Mouse (Mus musculus): ENCODE measurements around the gene 1810043G02Rik. TPM values are rescaled to one million over a fixed set of nuclear protein-coding genes. Genes with fewer than 3 reads are reported as not detected.
"Not testable (repeated sequence)": the region's sequence is repeated elsewhere in the genome, so short reads cannot be mapped to it uniquely, and the experiment has no call there.

Gene 1810043G02Rik
- 28.1 and 32.2 TPM in 2 replicates for polyA plus RNA-seq (2016; fragmentation: Nextera tagmentation; extraction: Ambion mirVana)

- H3K4me2 ChIP-seq, result peak within 1 kb of the TSS; percentile 77
- no peaks in the 10 kb centered on the region for H3K9me3 ChIP-seq
- H3K9ac ChIP-seq, result peak within 1 kb of the TSS; percentile 79
- 1% methylated on average over 55 of the region's 57 CpGs for WGBS
- H3K27me3 ChIP-seq, result no peaks in the 10 kb centered on the region
- peak within 1 kb of the TSS; percentile 75 for H3K4me3 ChIP-seq (replicated peaks)
- ATAC-seq (ENCODE audit: low FRiP score), result peak; percentile 99
- peaks cover 14% of the 10 kb centered on the region for H3K36me3 ChIP-seq (replicated peaks)
- H3K4me1 ChIP-seq, result peaks cover 8% of the 10 kb centered on the region
- H3K27ac ChIP-seq, result peak within 1 kb of the TSS; percentile 77; the same call in 1 of the 2 replicates
Measured at GRCm38 (mm10) chr10:77978351-77979350, at the start of gene 1810043G02Rik. 1810043G02Rik (plus strand) TSS chr10:77978524.

GRCm38 (mm10) chr10:77939685-77940084, 38.6 kb upstream of the 1810043G02Rik start:
- Histone ChIP-seq H3K4me3 (replicated peaks) (no peak overlapping the region), H3K36me3 (replicated peaks) (no peaks in the 10 kb centered on the region), H3K4me2 (no peak overlapping the region), H3K27me3 (no peaks in the 10 kb centered on the region), H3K4me1 (no peaks in the 10 kb centered on the region), H3K27ac (no peak overlapping the region), H3K9me3 (no peaks in the 10 kb centered on the region), H3K9ac (no peak overlapping the region)
- 69% methylated on average over 2 of the region's 2 CpGs for WGBS
- ATAC-seq (ENCODE audit: low FRiP score), result no peak

DNA sequence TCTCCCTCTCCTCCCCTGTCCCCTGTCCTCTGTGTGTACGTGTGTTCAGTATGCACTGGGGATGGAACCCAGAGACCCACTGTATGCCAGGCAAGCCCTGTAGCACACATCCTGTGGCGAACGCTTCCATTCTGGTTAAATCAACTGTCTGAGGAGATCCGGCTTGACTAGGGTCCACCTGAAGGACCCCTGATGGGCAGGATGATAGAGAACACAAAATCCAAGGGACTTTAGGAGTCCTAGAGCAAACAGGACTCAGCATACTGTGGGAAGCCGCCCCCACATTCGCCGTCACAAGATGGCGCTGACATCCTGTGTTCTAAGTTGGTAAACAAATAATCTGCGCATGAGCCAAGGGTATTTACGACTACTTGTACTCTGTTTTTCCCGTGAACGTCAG, 27.9 kb upstream of the 1810043G02Rik start:
- H3K9me3 ChIP-seq; H3K27me3 ChIP-seq; H3K4me2 ChIP-seq; H3K4me1 ChIP-seq; H3K4me3 ChIP-seq (replicated peaks); ATAC-seq (ENCODE audit: low FRiP score); H3K27ac ChIP-seq; H3K9ac ChIP-seq; H3K36me3 ChIP-seq (replicated peaks): not testable (repeated sequence)
- WGBS, result 93% methylated on average over 10 of the region's 12 CpGs

DNA sequence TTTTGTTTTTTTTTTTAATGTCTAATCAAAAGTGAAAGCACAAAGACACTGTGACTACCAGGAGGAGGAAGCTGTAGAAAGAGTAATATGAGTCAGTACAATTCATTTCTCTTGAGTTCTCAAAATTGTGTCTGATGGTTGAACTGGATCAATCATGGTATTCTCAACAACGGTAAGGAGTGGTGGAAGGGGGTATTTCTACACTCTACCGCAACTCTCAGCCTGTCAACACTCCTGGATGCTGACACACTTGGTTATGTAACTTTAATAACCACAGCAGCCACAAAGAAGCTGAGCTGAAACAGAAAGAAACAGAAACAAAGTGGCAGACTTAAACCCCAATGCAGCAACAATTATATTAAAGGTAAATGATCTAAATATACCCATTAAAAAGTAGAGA, 15.6 kb upstream of the 1810043G02Rik start:
- WGBS, result 89% methylated on average over 2 of the region's 2 CpGs
- no peak for ATAC-seq (ENCODE audit: low FRiP score)
- no peaks in the 10 kb centered on the region for H3K36me3 ChIP-seq (replicated peaks)
- H3K9me3 ChIP-seq, result no peaks in the 10 kb centered on the region
- H3K4me2 ChIP-seq, result no peak overlapping the region
- H3K4me1 ChIP-seq, result no peaks in the 10 kb centered on the region
- H3K9ac ChIP-seq, result no peak overlapping the region
- H3K27me3 ChIP-seq, result peaks cover 2% of the 10 kb centered on the region
- no peak overlapping the region for H3K4me3 ChIP-seq (replicated peaks)
- H3K27ac ChIP-seq, result no peak overlapping the region

- Histone ChIP-seq H3K27ac (no peak overlapping the region), H3K4me1 (peaks cover under 1% of the 10 kb centered on the region; the same call in 1 of the 2 replicates), H3K9ac (no peak overlapping the region), H3K9me3 (no peaks in the 10 kb centered on the region), H3K27me3 (peaks cover 14% of the 10 kb centered on the region), H3K4me3 (replicated peaks) (no peak overlapping the region), H3K36me3 (replicated peaks) (no peaks in the 10 kb centered on the region), H3K4me2 (no peak overlapping the region)
- no peak for ATAC-seq (ENCODE audit: low FRiP score)
- WGBS, result 80% methylated on average over 6 of the region's 6 CpGs
Measured at GRCm38 (mm10) chr10:77963971-77964370, 14.4 kb upstream of the 1810043G02Rik start.

DNA sequence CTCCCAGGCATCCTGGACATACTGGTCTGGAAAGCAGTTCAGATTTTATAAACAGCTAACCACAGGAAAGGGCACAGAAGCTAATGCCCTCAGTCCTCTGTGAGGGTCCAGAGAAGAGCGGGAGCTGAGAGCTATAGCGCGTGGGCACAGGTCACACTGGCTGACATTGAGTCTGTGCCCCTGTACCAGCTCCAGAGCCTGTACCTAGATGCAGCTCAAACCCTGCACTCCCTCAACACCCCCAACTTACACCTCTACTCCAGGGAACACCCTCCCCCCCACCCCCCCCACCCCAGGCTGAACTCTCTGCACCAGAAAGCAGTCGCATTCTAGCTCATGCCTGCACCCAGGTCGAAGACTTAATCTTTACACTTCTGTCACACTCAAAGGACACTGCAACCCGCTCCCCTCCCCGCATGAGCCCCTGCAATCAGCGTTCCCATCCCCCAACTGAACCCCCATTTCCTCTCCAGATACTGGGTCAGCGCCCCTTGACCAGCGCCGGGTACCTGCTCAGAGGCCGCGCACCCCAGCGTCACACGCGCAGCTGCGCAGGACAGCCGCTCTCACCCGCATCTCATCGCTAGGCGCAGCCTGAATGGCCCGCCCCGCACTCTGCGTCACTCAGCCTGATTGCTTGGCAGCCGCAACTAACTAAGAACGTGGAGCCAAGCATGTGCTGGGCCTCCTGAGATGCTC, 8.9 kb upstream of the 1810043G02Rik start:
- Histone ChIP-seq H3K4me1 (peaks cover 12% of the 10 kb centered on the region), H3K9me3 (no peaks in the 10 kb centered on the region), H3K36me3 (replicated peaks) (no peaks in the 10 kb centered on the region), H3K4me2 (peak overlapping the region; percentile 66), H3K27ac (no peak overlapping the region), H3K27me3 (peaks cover 30% of the 10 kb centered on the region), H3K4me3 (replicated peaks) (peak overlapping the region; percentile 36), H3K9ac (peak overlapping the region; percentile 47)
- ATAC-seq (ENCODE audit: low FRiP score), result peak; percentile 80
- WGBS, result 5% methylated on average over 26 of the region's 26 CpGs

DNA sequence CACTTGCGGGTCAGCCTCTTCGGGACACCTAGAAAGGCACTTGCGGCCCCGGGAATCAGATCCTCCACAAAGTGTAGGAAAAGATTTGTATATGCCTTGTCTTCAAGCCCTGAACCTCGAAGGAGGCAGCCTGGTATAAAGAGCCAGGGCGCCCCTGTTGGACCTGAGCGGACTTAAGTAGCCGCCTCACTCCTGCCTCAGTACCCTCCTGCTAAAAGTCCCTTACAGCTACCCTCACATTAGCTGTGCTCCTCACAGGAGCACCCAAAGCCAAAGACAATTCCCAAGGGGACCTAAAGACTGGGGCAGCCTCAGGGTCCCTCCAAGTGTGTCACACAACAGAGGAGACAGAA, 8.4 kb upstream of the 1810043G02Rik start:
- peaks cover 30% of the 10 kb centered on the region for H3K27me3 ChIP-seq
- no peaks in the 10 kb centered on the region for H3K36me3 ChIP-seq (replicated peaks)
- WGBS, result 17% methylated on average over 8 of the region's 8 CpGs
- 0 out of 2 replicates have a peak overlapping the region, but pooled peaks have one; percentile 47 for H3K9ac ChIP-seq
- H3K9me3 ChIP-seq, result no peaks in the 10 kb centered on the region
- no peak overlapping the region for H3K27ac ChIP-seq
- H3K4me1 ChIP-seq, result peaks cover 12% of the 10 kb centered on the region
- no peak for ATAC-seq (ENCODE audit: low FRiP score)
- peak overlapping the region; percentile 66 for H3K4me2 ChIP-seq
- H3K4me3 ChIP-seq (replicated peaks), result peak overlapping the region; percentile 36

DNA sequence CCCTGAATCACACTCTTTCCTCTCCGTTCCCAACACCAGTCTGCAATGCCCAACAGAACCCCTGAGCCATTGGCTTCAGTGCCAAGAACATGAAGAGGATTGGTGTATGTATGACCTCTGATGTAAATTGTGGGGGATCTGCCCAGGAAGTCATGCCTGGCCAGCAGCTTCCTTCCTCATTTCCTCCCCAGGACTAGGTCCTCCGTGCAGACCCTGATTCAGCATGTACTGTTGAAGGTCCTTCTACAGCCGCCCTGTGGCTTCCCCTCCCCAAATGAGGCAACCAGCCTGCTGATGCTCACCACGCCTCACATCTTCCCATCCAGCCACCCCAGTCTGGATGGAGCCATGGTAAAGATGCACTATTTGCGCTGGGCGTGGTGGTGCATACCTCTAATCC, 7.8 kb upstream of the 1810043G02Rik start, which contains the start of gene Trpm2:
TSS of gene Trpm2 (minus strand) at position 83 of the 400 bp plus-strand sequence.
- no peak within 1 kb of the TSS for H3K27ac ChIP-seq
- ATAC-seq (ENCODE audit: low FRiP score), result no peak
- 90% methylated on average over 6 of the region's 6 CpGs for WGBS
- peak within 1 kb of the TSS; percentile 36 for H3K4me3 ChIP-seq (replicated peaks)
- peak within 1 kb of the TSS; percentile 66 for H3K4me2 ChIP-seq
- peaks cover 30% of the 10 kb centered on the region for H3K27me3 ChIP-seq
- H3K4me1 ChIP-seq, result peaks cover 12% of the 10 kb centered on the region
- no peaks in the 10 kb centered on the region for H3K36me3 ChIP-seq (replicated peaks)
- H3K9me3 ChIP-seq, result no peaks in the 10 kb centered on the region
- peak within 1 kb of the TSS; percentile 47 for H3K9ac ChIP-seq

GRCm38 (mm10) chr10:77971191-77971590, 7.1 kb upstream of the 1810043G02Rik start:
- peaks cover 30% of the 10 kb centered on the region for H3K27me3 ChIP-seq
- peaks cover 12% of the 10 kb centered on the region for H3K4me1 ChIP-seq
- H3K36me3 ChIP-seq (replicated peaks), result no peaks in the 10 kb centered on the region
- ATAC-seq (ENCODE audit: low FRiP score), result no peak
- WGBS, result 95% methylated on average over 10 of the region's 10 CpGs
- H3K27ac ChIP-seq, result no peak overlapping the region
- H3K9ac ChIP-seq, result no peak overlapping the region
- H3K4me2 ChIP-seq, result no peak overlapping the region
- no peaks in the 10 kb centered on the region for H3K9me3 ChIP-seq
- H3K4me3 ChIP-seq (replicated peaks), result no peak overlapping the region

DNA sequence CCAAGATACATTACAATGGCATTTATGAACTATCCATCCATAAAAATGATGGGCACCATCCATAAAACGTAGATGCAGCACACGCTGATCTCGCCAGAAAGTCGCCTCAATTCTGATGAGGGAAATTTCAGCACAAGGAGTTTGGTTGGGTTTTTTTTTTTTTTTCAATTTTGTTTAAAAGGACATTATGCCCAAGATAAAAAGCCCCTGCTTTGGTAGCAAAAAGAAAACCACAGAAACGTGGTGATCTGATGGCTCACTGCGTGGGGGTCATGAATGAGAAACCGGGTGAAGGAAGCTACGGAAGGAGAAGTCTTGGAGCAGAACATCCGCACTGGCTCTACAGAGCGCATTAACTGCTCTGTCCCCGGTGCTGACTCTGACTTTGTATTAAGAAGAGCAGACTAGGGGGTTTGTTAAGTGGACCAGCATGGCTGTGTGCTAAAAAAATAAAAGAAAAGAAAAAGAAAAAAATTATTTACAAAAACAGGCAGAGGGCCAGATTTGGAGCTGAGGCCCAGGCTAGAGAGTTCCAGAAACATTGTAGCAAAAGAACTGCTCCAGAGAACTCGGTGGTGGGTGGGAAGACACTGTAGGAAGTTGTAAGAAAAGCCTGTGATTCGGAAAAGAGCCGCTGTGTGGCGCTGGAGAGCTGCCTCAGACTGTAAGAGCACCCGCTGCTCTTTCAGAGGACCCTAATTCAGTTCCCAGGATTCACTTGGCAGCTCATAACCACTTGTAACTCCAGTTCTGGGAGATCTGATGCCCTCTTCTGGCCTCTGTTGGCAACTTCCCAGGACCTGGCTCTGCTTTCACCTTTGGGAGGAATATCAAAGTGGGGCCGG, 6.4 kb upstream of the 1810043G02Rik start:
- Histone ChIP-seq H3K36me3 (replicated peaks) (no peaks in the 10 kb centered on the region), H3K27ac (no peak overlapping the region), H3K4me2 (no peak overlapping the region), H3K4me3 (replicated peaks) (no peak overlapping the region), H3K27me3 (peaks cover 30% of the 10 kb centered on the region), H3K4me1 (peaks cover 12% of the 10 kb centered on the region), H3K9me3 (no peaks in the 10 kb centered on the region), H3K9ac (no peak overlapping the region)
- 62% methylated on average over 17 of the region's 17 CpGs for WGBS
- no peak for ATAC-seq (ENCODE audit: low FRiP score)

DNA sequence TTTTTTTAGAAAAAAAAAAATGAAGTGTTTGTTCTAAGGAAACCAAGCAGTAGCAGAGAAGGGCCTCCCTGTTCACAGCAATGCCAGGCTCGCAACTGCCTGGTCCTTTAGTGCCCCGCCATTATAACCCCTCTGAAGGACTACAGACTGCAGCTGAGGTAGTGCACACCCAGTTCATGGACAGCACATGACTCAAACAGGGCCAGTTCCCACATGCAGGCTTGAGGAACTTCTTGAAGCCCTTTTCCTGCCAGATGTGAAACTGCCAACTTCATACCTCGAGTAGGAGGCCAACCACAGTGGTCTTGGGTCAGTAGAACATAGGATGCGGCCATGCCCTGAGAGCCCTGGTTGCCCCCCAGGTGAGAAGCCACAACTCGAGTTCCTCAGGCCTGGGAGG, 4.0 kb upstream of the 1810043G02Rik start:
- no peak for ATAC-seq (ENCODE audit: low FRiP score)
- H3K4me2 ChIP-seq, result no peak overlapping the region
- H3K36me3 ChIP-seq (replicated peaks), result no peaks in the 10 kb centered on the region
- no peak overlapping the region for H3K4me3 ChIP-seq (replicated peaks)
- H3K27ac ChIP-seq, result no peak overlapping the region
- no peak overlapping the region for H3K9ac ChIP-seq
- H3K27me3 ChIP-seq, result peaks cover 12% of the 10 kb centered on the region
- H3K9me3 ChIP-seq, result no peaks in the 10 kb centered on the region
- 80% methylated on average over 5 of the region's 5 CpGs for WGBS
- peaks cover 15% of the 10 kb centered on the region for H3K4me1 ChIP-seq
